Mouse (Mus musculus) intestine, embryonic 16.5 days (tissue): ENCODE measurements at regions not wholly inside any gene's neighbourhood (a gene's known extent, or its start where the extent isn't known, plus 50 kb on each side); places are given as distances from the start of the nearest gene placed in this dataset.

Source experiments
- ATAC-seq: fragments of 200-750 bp; cut with Nextera tagmentation; 2 replicates; pipeline ENCODE4 v1.8.0; 2017; ENCODE audit warnings: moderate TSS enrichment, moderate library complexity
- H3K27ac ChIP-seq: fragments of 300-500 bp; sonication (generic); 2 replicates; pipeline ENCODE4 v1.5.1; 2014; ENCODE audit warnings: mild to moderate bottlenecking, low read length
- H3K27me3 ChIP-seq: fragments of 300-500 bp; sonication (generic); replicated peaks from 2 replicates; pipeline ENCODE4 v1.6.1; 2014; ENCODE audit warnings: low read length, control low read depth, mixed read lengths; ENCODE audit not compliant: control insufficient read depth, insufficient read depth
- H3K36me3 ChIP-seq: fragments of 300-500 bp; sonication (generic); 2 replicates; pipeline ENCODE4 v1.6.1; 2014; ENCODE audit warnings: low read length, control low read depth; ENCODE audit not compliant: control insufficient read depth, insufficient read depth
- H3K4me1 ChIP-seq: fragments of 300-500 bp; sonication (generic); 2 replicates; pipeline ENCODE4 v1.6.1; 2014; ENCODE audit warnings: low read length, control low read depth, mixed read lengths; ENCODE audit not compliant: control insufficient read depth, insufficient read depth
- H3K4me2 ChIP-seq: fragments of 300-500 bp; sonication (generic); 2 replicates; pipeline ENCODE4 v1.6.1; 2014; ENCODE audit warnings: low read depth, low read length, control low read depth
- H3K4me3 ChIP-seq: fragments of 300-500 bp; sonication (generic); 2 replicates; pipeline ENCODE4 v1.5.1; 2014; ENCODE audit warnings: mild to moderate bottlenecking, low read length
- H3K9ac ChIP-seq: fragments of 300-500 bp; sonication (generic); 2 replicates; pipeline ENCODE4 v1.6.1; 2014; ENCODE audit warnings: low read depth, low read length
- H3K9me3 ChIP-seq: fragments of 300-500 bp; sonication (generic); 2 replicates; pipeline ENCODE4 v1.6.1; 2016; ENCODE audit warnings: low read length, control low read depth; ENCODE audit not compliant: control insufficient read depth
- WGBS: fragments of 180-500 bp; shearing (Covaris S2); extraction: QIAGEN DNeasy Blood & Tissue Kit; methylation state at CpG from one replicate; pipeline ENCODE4 v1.1.7; 2014; 5-methylcytosine and 5-hydroxymethylcytosine counted together

GRCm38 (mm10) chr4:106101904-106102303 is 214.1 kb upstream of the Usp24 start:
- WGBS = 41% methylated on average over 5 of the region's 5 CpGs
- Histone ChIP-seq H3K9ac (no peak overlapping the region), H3K36me3 (no peaks in the 10 kb centered on the region), H3K4me1 (peaks cover 9% of the 10 kb centered on the region; the same call in 1 of the 2 replicates), H3K27me3 (no peaks in the 10 kb centered on the region), H3K4me3 (no peak overlapping the region), H3K27ac (no peak overlapping the region), H3K4me2 (no peak overlapping the region), H3K9me3 (no peaks in the 10 kb centered on the region)
- ATAC-seq = no peak

- no peak overlapping the region for H3K27ac ChIP-seq
- ATAC-seq = no peak
- no peaks in the 10 kb centered on the region for H3K36me3 ChIP-seq
- H3K4me1 ChIP-seq = peaks cover 9% of the 10 kb centered on the region; the same call in 1 of the 2 replicates
- H3K27me3 ChIP-seq = no peaks in the 10 kb centered on the region
- 54% methylated on average over 7 of the region's 7 CpGs for WGBS
- no peak overlapping the region for H3K9ac ChIP-seq
- no peak overlapping the region for H3K4me2 ChIP-seq
- H3K9me3 ChIP-seq = no peaks in the 10 kb centered on the region
- H3K4me3 ChIP-seq = no peak overlapping the region
Observed at GRCm38 (mm10) chr4:106102451-106102977, 213.5 kb upstream of the Usp24 start.

- ATAC-seq = no peak
- Histone ChIP-seq H3K36me3 (no peaks in the 10 kb centered on the region), H3K4me1 (peaks cover 9% of the 10 kb centered on the region; the same call in 1 of the 2 replicates), H3K9me3 (no peaks in the 10 kb centered on the region), H3K9ac (no peak overlapping the region), H3K4me3 (no peak overlapping the region), H3K4me2 (no peak overlapping the region), H3K27ac (no peak overlapping the region), H3K27me3 (no peaks in the 10 kb centered on the region)
- 68% methylated on average over 11 of the region's 11 CpGs for WGBS
Observed at GRCm38 (mm10) chr4:106103750-106104635, 212.0 kb upstream of the Usp24 start.

- Histone ChIP-seq H3K9ac (no peak overlapping the region), H3K4me2 (no peak overlapping the region), H3K4me3 (no peak overlapping the region), H3K36me3 (no peaks in the 10 kb centered on the region), H3K27ac (peak overlapping the region; percentile 69; the same call in 1 of the 2 replicates), H3K4me1 (no peaks in the 10 kb centered on the region), H3K9me3 (no peaks in the 10 kb centered on the region), H3K27me3 (no peaks in the 10 kb centered on the region)
- ATAC-seq = peak; percentile 36; the same call in 1 of the 2 replicates
Observed at GRCm38 (mm10) chr4:106112981-106113380, 203.0 kb upstream of the Usp24 start.

- Histone ChIP-seq H3K36me3 (no peaks in the 10 kb centered on the region), H3K4me3 (no peak overlapping the region), H3K27ac (peak overlapping the region; percentile 69), H3K27me3 (no peaks in the 10 kb centered on the region), H3K4me1 (no peaks in the 10 kb centered on the region), H3K4me2 (no peak overlapping the region), H3K9me3 (no peaks in the 10 kb centered on the region), H3K9ac (no peak overlapping the region)
- no peak for ATAC-seq
Observed at GRCm38 (mm10) chr4:106113747-106114146, 202.3 kb upstream of the Usp24 start.

GRCm38 (mm10) chr4:106116611-106117010 is 199.4 kb upstream of the Usp24 start:
- Histone ChIP-seq H3K4me1 (no peaks in the 10 kb centered on the region), H3K4me3 (no peak overlapping the region), H3K27ac (no peak overlapping the region), H3K36me3 (no peaks in the 10 kb centered on the region), H3K27me3 (no peaks in the 10 kb centered on the region), H3K9ac (no peak overlapping the region), H3K4me2 (no peak overlapping the region), H3K9me3 (no peaks in the 10 kb centered on the region)
- no peak for ATAC-seq
- WGBS = 74% methylated on average over 7 of the region's 7 CpGs

- Histone ChIP-seq H3K4me2 (no peak overlapping the region), H3K9me3 (no peaks in the 10 kb centered on the region), H3K36me3 (no peaks in the 10 kb centered on the region), H3K27me3 (no peaks in the 10 kb centered on the region), H3K4me3 (no peak overlapping the region), H3K27ac (no peak overlapping the region), H3K4me1 (no peaks in the 10 kb centered on the region), H3K9ac (no peak overlapping the region)
- ATAC-seq = no peak
- WGBS = 82% methylated on average over 1 of the region's 1 CpGs
Observed at GRCm38 (mm10) chr4:106121306-106121705, 194.7 kb upstream of the Usp24 start.

- H3K27me3 ChIP-seq = no peaks in the 10 kb centered on the region
- H3K36me3 ChIP-seq = no peaks in the 10 kb centered on the region
- no peak for ATAC-seq
- WGBS = 80% methylated on average over 8 of the region's 8 CpGs
- H3K9ac ChIP-seq = no peak overlapping the region
- no peak overlapping the region for H3K4me3 ChIP-seq
- no peak overlapping the region for H3K4me2 ChIP-seq
- H3K27ac ChIP-seq = no peak overlapping the region
- no peaks in the 10 kb centered on the region for H3K4me1 ChIP-seq
- H3K9me3 ChIP-seq = no peaks in the 10 kb centered on the region
Observed at GRCm38 (mm10) chr4:106123038-106123654, 192.9 kb upstream of the Usp24 start.

GRCm38 (mm10) chr4:106127199-106127598 is 188.8 kb upstream of the Usp24 start:
- 48% methylated on average over 5 of the region's 5 CpGs for WGBS
- Histone ChIP-seq H3K36me3 (no peaks in the 10 kb centered on the region), H3K27ac (no peak overlapping the region), H3K4me3 (no peak overlapping the region), H3K9ac (no peak overlapping the region), H3K9me3 (no peaks in the 10 kb centered on the region), H3K27me3 (no peaks in the 10 kb centered on the region), H3K4me1 (no peaks in the 10 kb centered on the region), H3K4me2 (no peak overlapping the region)
- 0 out of 2 replicates have a peak, but pooled peaks have one; percentile 42 for ATAC-seq
